Mouse (Mus musculus): ENCODE measurements around the gene Gucy2e.

GRCm38 (mm10) chr11:69179512-69179911 is 57.3 kb downstream of the Gucy2e start:
- no peak for TF ChIP-seq CTCF (IDR thresholded peaks at IDR 0.05; ENCODE audit: borderline replicate concordance, control insufficient read depth, extremely low read depth, insufficient read depth, low read length, poor library complexity)
- TF ChIP-seq POLR2A (IDR thresholded peaks at IDR 0.05; ENCODE audit: control insufficient read depth, extremely low read depth, insufficient read depth, low read length, poor library complexity): no peak

Measured in thymus, adult 2 months (tissue).